Mouse (Mus musculus) liver, embryonic 13.5 days (tissue): ENCODE results near the gene Nepro. TPM values are rescaled to one million over a fixed set of nuclear protein-coding genes. Genes with fewer than 3 reads are reported as not detected.

Experiments
- ATAC-seq: fragments of 200-750 bp; cut with Nextera tagmentation; 2 replicates; pipeline ENCODE4 v1.8.0; 2017; ENCODE audit warnings: low read depth, mild to moderate bottlenecking, moderate number of reproducible peaks, moderate library complexity
- DNase-seq: peaks from one replicate; pipeline ENCODE4 v3.0.0; 2022
- H3K27ac ChIP-seq: fragments of 300-500 bp; sonication (generic); 2 replicates; pipeline ENCODE4 v1.5.1; 2015; ENCODE audit warnings: moderate library complexity, mild to moderate bottlenecking, inconsistent platforms
- H3K27me3 ChIP-seq: fragments of 300-500 bp; sonication (generic); 2 replicates; pipeline ENCODE4 v1.6.1; 2015; ENCODE audit warnings: mild to moderate bottlenecking, inconsistent platforms
- H3K36me3 ChIP-seq: fragments of 300-500 bp; sonication (generic); 2 replicates; pipeline ENCODE4 v1.6.1; 2015; ENCODE audit warnings: mild to moderate bottlenecking, inconsistent platforms
- H3K4me1 ChIP-seq: fragments of 300-500 bp; sonication (generic); replicated peaks from 2 replicates; pipeline ENCODE4 v1.6.1; 2015; ENCODE audit warnings: inconsistent platforms
- H3K4me2 ChIP-seq: fragments of 300-500 bp; sonication (generic); 2 replicates; pipeline ENCODE4 v1.6.1; 2015; ENCODE audit warnings: inconsistent platforms, mild to moderate bottlenecking, moderate library complexity
- H3K4me3 ChIP-seq: fragments of 300-500 bp; sonication (generic); replicated peaks from 2 replicates; pipeline ENCODE4 v1.5.1; 2015; ENCODE audit warnings: mild to moderate bottlenecking, inconsistent platforms
- H3K9ac ChIP-seq: fragments of 300-500 bp; sonication (generic); 2 replicates; pipeline ENCODE4 v1.6.1; 2015; ENCODE audit warnings: mild to moderate bottlenecking, inconsistent platforms
- H3K9me3 ChIP-seq: fragments of 300-500 bp; sonication (generic); replicated peaks from 2 replicates; pipeline ENCODE4 v1.6.1; 2016; ENCODE audit warnings: inconsistent platforms
- WGBS: fragments of 180-500 bp; shearing (Covaris S2); methylation state at CpG from one replicate; pipeline ENCODE4 v1.1.7; 2015; ENCODE audit not compliant: insufficient replicate concordance; 5-methylcytosine and 5-hydroxymethylcytosine counted together
- polyA plus RNA-seq: library from polyadenylated mRNA; unstranded; fragments of >200 nt; fragmentation: Nextera tagmentation; extraction: Ambion mirVana; gene quantifications from 2 replicates; pipeline ENCODE4 v1.2.1, GENCODE M21; 2015

The Nepro gene
- polyA plus RNA-seq, 1 experiment from 2014 or later, result 3.8 TPM

DNA sequence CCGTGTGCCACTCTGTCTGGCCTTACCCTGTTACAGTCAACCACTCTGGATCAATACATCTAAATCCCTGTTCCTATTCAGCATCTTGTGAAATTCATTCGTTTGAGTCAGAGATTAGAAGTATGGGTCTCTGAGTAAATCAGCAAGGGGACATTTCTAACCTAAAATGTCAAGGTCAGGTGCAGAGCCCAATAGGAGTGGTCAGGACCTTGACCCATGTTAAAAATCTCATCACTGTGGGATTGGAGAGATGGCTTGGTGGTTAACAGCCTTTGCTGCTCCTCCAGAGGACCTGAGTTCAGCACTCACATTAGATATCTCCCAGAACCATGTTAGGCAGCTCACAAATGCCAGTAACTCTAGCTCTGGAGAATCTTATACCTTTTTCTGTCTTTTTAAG lies 33.6 kb upstream of the Nepro start:
- H3K9me3 ChIP-seq, result no peaks in the 10 kb centered on the region
- no peak overlapping the region for H3K4me2 ChIP-seq
- H3K36me3 ChIP-seq, result no peaks in the 10 kb centered on the region
- WGBS, result 39% methylated on average over 2 of the region's 2 CpGs
- DNase-seq (no peak), ATAC-seq (no peak)
- H3K27ac ChIP-seq, result no peak overlapping the region
- H3K27me3 ChIP-seq, result peaks cover 13% of the 10 kb centered on the region
- no peak overlapping the region for H3K9ac ChIP-seq
- no peaks in the 10 kb centered on the region for H3K4me1 ChIP-seq
- no peak overlapping the region for H3K4me3 ChIP-seq

DNA sequence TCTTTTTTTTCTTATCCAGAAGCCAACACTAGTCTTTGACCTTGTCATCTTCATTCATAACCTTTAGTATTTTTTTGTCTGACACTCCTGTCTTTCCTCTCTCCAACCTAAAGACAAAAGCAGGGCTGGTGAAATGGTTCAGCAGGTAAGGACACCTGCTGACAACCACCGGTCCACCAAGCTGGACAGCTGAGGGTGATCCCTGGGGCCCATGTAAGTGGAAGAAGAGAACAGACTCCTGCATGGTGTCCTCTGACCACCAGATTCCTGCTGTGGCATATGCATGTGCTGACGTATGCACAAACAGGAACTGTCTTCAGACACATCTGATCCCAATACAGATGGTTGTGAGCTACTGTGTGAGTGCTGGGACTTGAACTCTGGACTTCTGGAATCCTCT lies 33.0 kb upstream of the Nepro start:
- DNase-seq, result no peak
- no peak for ATAC-seq
- H3K27me3 ChIP-seq, result peaks cover 13% of the 10 kb centered on the region
- no peak overlapping the region for H3K4me3 ChIP-seq
- no peak overlapping the region for H3K4me2 ChIP-seq
- no peaks in the 10 kb centered on the region for H3K9me3 ChIP-seq
- H3K36me3 ChIP-seq, result no peaks in the 10 kb centered on the region
- WGBS, result 49% methylated on average over 2 of the region's 2 CpGs
- H3K4me1 ChIP-seq, result no peaks in the 10 kb centered on the region
- H3K27ac ChIP-seq, result no peak overlapping the region
- no peak overlapping the region for H3K9ac ChIP-seq

- H3K4me3 ChIP-seq, result no peak overlapping the region
- H3K4me1 ChIP-seq, result no peaks in the 10 kb centered on the region
- no peaks in the 10 kb centered on the region for H3K9me3 ChIP-seq
- no peak overlapping the region for H3K27ac ChIP-seq
- no peaks in the 10 kb centered on the region for H3K36me3 ChIP-seq
- peaks cover 13% of the 10 kb centered on the region for H3K27me3 ChIP-seq
- H3K9ac ChIP-seq, result no peak overlapping the region
- WGBS, result 33% methylated on average over 17 of the region's 17 CpGs
- no peak for ATAC-seq
- no peak for DNase-seq
- H3K4me2 ChIP-seq, result no peak overlapping the region
These were observed 32.5 kb upstream of the Nepro start for GRCm38 (mm10) chr16:44691561-44692141.

DNA sequence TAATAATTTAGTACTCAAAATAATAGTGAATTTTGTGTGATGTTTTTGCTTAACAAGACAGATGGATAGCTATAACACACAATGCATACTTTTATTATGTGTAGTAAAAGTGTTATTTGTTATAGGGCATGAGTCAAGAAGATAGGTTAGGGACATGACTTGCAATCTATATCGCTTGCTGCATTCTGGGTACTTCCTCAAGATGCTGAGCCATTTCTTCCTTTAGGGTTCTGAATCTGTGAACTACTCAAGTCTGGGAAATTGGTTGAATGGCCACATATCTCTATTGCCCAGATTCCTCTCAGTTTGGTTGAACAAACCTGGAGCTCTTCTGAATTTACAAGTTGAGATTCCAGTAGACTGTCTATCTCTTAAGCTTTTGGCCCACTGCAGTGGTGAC lies 31.6 kb upstream of the Nepro start:
- Histone ChIP-seq H3K27ac (no peak overlapping the region), H3K4me3 (no peak overlapping the region), H3K36me3 (no peaks in the 10 kb centered on the region), H3K9me3 (no peaks in the 10 kb centered on the region), H3K9ac (no peak overlapping the region), H3K4me2 (no peak overlapping the region), H3K27me3 (peaks cover 13% of the 10 kb centered on the region), H3K4me1 (no peaks in the 10 kb centered on the region)
- no peak for ATAC-seq
- WGBS, result 42% methylated on average over 1 of the region's 1 CpGs
- DNase-seq, result no peak

GRCm38 (mm10) chr16:44693695-44694094 lies 30.4 kb upstream of the Nepro start:
- no peak for DNase-seq
- Histone ChIP-seq H3K27ac (no peak overlapping the region), H3K4me1 (no peaks in the 10 kb centered on the region), H3K9ac (no peak overlapping the region), H3K9me3 (no peaks in the 10 kb centered on the region), H3K27me3 (peaks cover 10% of the 10 kb centered on the region), H3K4me2 (no peak overlapping the region), H3K36me3 (no peaks in the 10 kb centered on the region), H3K4me3 (no peak overlapping the region)
- WGBS, result 53% methylated on average over 6 of the region's 6 CpGs
- no peak for ATAC-seq

GRCm38 (mm10) chr16:44695214-44695858 lies 28.8 kb upstream of the Nepro start:
- Histone ChIP-seq H3K4me2 (no peak overlapping the region), H3K27ac (no peak overlapping the region), H3K4me3 (no peak overlapping the region), H3K9me3 (no peaks in the 10 kb centered on the region), H3K4me1 (no peaks in the 10 kb centered on the region), H3K9ac (no peak overlapping the region), H3K27me3 (no peaks in the 10 kb centered on the region), H3K36me3 (no peaks in the 10 kb centered on the region)
- WGBS, result 58% methylated on average over 8 of the region's 8 CpGs
- DNase-seq, result no peak
- no peak for ATAC-seq

DNA sequence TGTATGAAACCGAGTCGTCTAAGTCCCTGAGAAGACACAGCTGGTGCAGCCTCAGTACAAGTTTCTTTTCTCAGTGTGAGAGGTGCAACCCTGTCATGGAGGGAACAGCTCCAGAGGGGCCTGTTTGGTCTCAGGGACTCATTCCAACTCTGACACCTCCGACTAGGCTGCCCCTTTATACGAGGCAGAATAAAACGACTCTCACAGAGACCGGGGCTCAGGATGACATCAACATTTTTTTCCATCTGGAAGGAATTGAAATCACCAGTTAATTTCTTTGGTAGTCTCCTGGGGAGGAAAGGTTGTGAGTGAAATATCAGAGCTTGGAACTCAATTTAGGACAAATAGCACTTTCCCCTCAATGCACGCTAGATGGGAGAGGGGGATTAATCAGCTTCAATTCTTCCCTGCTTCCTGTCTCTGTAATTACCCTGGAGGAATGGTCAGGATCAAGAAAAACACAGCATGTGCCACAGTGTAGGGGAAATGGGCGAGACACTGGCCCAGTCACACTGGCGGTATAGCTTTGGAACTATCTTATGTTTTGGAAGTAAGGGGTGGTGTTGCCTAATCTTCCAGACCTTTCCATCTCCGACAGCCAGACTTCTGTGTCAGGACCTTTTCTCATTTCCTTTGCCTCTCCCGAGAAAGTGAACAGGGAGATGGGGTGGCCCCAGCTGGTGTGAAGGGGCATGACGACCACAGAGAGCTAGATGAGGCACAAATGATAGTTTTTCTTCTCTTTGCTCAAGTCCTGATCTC lies 28.1 kb upstream of the Nepro start:
- Histone ChIP-seq H3K9ac (no peak overlapping the region), H3K4me2 (no peak overlapping the region), H3K4me3 (no peak overlapping the region), H3K9me3 (no peaks in the 10 kb centered on the region), H3K27ac (no peak overlapping the region), H3K4me1 (no peaks in the 10 kb centered on the region), H3K27me3 (no peaks in the 10 kb centered on the region), H3K36me3 (no peaks in the 10 kb centered on the region)
- ATAC-seq (no peak), DNase-seq (no peak)
- 48% methylated on average over 12 of the region's 12 CpGs for WGBS

GRCm38 (mm10) chr16:44697473-44698205 lies 26.5 kb upstream of the Nepro start:
- Histone ChIP-seq H3K4me1 (no peaks in the 10 kb centered on the region), H3K27ac (no peak overlapping the region), H3K4me3 (no peak overlapping the region), H3K36me3 (no peaks in the 10 kb centered on the region), H3K4me2 (no peak overlapping the region), H3K9me3 (no peaks in the 10 kb centered on the region), H3K27me3 (no peaks in the 10 kb centered on the region), H3K9ac (no peak overlapping the region)
- 75% methylated on average over 5 of the region's 5 CpGs for WGBS
- ATAC-seq, result no peak
- DNase-seq, result no peak

- no peak overlapping the region for H3K27ac ChIP-seq
- ATAC-seq (no peak), DNase-seq (no peak)
- no peaks in the 10 kb centered on the region for H3K27me3 ChIP-seq
- no peak overlapping the region for H3K4me3 ChIP-seq
- no peaks in the 10 kb centered on the region for H3K9me3 ChIP-seq
- H3K36me3 ChIP-seq, result no peaks in the 10 kb centered on the region
- no peaks in the 10 kb centered on the region for H3K4me1 ChIP-seq
- H3K9ac ChIP-seq, result no peak overlapping the region
- 57% methylated on average over 3 of the region's 3 CpGs for WGBS
- H3K4me2 ChIP-seq, result no peak overlapping the region
These were observed 22.9 kb upstream of the Nepro start for GRCm38 (mm10) chr16:44701155-44701554.

DNA sequence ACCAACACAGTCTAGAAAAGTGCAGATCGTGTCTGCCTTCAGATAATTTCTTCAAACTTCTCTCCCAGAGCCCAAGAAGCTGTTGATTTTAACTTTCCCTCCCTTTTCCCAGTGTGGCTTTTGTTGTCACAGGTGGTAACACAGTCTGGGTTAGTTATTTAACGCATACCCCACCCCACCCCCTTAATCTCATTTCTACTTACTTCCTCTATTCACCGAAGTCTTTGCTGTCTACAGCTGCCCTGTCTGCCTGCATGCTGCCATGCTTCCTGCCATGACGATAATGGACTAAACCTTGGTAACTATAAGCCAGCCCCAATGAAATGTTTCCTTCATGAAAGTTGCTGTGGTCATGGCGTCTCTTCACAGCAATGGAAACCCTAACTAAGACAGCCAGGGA lies 21.8 kb upstream of the Nepro start:
- ATAC-seq, result no peak
- no peak overlapping the region for H3K27ac ChIP-seq

GRCm38 (mm10) chr16:44703458-44703857 lies 20.6 kb upstream of the Nepro start:
- Histone ChIP-seq H3K4me1 (no peaks in the 10 kb centered on the region), H3K4me3 (no peak overlapping the region), H3K9ac (no peak overlapping the region), H3K27me3 (no peaks in the 10 kb centered on the region), H3K9me3 (no peaks in the 10 kb centered on the region), H3K36me3 (no peaks in the 10 kb centered on the region), H3K27ac (no peak overlapping the region), H3K4me2 (no peak overlapping the region)
- ATAC-seq (no peak), DNase-seq (no peak)
- WGBS, result 56% methylated on average over 4 of the region's 4 CpGs

More for the DNA sequence above, 21.8 kb upstream of the Nepro start:
- 14% methylated on average over 5 of the region's 5 CpGs for WGBS
- H3K4me2 ChIP-seq, result no peak overlapping the region
- H3K4me3 ChIP-seq, result no peak overlapping the region
- no peak overlapping the region for H3K9ac ChIP-seq
- H3K27me3 ChIP-seq, result no peaks in the 10 kb centered on the region
- no peaks in the 10 kb centered on the region for H3K9me3 ChIP-seq
- no peaks in the 10 kb centered on the region for H3K4me1 ChIP-seq
- no peak for DNase-seq
- H3K36me3 ChIP-seq, result no peaks in the 10 kb centered on the region
